Mouse (Mus musculus): ENCODE measurements around the gene Hdac5. TPM values are rescaled to one million over a fixed set of nuclear protein-coding genes. Genes with fewer than 3 reads are reported as not detected.
A peak's percentile ranks its signal among the peaks of the same experiment; 100 is the strongest.

The Hdac5 gene
- total and polyA plus RNA-seq, 2 experiments: 15.9 to 38.2 TPM

DNA sequence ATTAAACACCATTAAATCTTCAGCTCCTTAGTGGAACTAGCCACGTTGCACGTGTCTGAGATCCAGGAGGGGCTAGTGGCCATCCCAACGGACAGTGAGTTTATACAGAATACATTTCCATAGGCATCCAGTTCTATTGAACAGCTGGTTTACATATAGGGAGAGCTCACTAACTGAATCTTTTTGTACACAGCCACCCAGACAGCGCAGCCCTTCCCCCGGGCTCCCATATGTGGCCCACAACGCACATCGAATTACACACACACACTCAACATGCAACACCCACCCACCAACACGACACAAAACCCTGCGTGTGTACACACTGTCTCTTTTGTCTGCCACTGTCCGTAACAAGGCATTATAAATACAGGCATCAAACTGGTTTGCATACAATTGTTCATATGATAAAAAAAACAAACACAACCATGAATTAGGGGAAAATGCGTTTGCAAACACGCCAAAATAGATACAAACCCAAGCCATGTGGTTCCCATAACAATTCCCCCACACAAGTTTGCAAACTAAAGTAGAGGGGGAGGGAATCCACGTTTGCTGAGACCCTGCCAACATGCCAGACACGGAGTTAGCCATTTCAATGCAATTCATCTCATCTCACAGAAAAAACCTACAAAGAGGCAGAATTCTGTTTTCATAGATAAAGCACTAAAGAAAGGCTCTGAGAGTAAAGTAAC, 15.8 kb upstream of the Hdac5 start:
- Histone ChIP-seq H3K27me3 (ENCODE audit: control insufficient read depth, insufficient read depth, low read length) (no peaks in the 10 kb centered on the region), H3K36me3 (ENCODE audit: control insufficient read depth, insufficient read depth, low read length) (no peaks in the 10 kb centered on the region), H3K9ac (ENCODE audit: low read depth, low read length) (no peak overlapping the region), H3K4me1 (ENCODE audit: control insufficient read depth, insufficient read depth, low read length) (0 out of 2 replicates have a peak, but pooled peaks cover 2% of the 10 kb centered on the region), H3K79me2 (ENCODE audit: control insufficient read depth, insufficient read depth, low read length) (no peaks in the 10 kb centered on the region), H3K4me3 (ENCODE audit: insufficient read depth, low read depth, low read length) (no peak overlapping the region), H3K27ac (replicated peaks; ENCODE audit: insufficient read depth, low read depth, low read length) (no peak overlapping the region)
- TF ChIP-seq POLR2A (IDR thresholded peaks at IDR 0.05; ENCODE audit: extremely low read depth, insufficient read depth, low read length): no peak
- TF ChIP-seq CTCF (IDR thresholded peaks at IDR 0.05; ENCODE audit: low read depth, low read length): no peak
- no peak for DNase-seq (ENCODE audit: extremely low read depth, low read depth, low spot score)
- 80% methylated on average over 14 of the region's 14 CpGs for WGBS

DNA sequence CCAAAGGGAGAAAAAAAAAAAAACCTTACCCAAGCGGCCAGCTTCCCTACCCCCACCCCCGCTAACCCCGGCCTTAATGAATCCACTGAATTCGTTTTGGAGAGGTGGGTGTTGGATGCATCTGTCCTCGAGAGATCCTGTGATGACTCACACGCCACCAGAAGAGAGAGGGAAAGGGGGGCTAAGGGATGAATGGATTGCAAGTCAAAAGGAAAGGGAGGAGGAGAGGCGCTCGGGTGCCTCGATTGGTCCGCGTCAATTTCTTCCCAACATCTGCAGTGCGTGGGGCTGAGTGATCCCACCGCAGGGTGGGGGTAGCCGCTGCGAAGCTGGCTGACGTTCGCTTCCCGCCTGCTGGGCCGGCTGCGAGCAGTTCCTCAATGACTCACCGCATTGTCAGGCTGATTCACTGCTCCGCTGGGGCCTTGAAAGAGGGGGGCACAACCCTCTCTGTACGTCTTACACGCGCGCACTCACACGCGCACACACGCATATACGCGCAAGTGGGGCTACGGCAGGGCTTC, 15.0 kb upstream of the Hdac5 start:
- Histone ChIP-seq H3K4me1 (ENCODE audit: control insufficient read depth, insufficient read depth, low read length) (0 out of 2 replicates have a peak, but pooled peaks cover 6% of the 10 kb centered on the region), H3K36me3 (ENCODE audit: control insufficient read depth, insufficient read depth, low read length) (no peaks in the 10 kb centered on the region), H3K27me3 (ENCODE audit: control insufficient read depth, insufficient read depth, low read length) (no peaks in the 10 kb centered on the region), H3K27ac (replicated peaks; ENCODE audit: insufficient read depth, low read depth, low read length) (no peak overlapping the region), H3K9ac (ENCODE audit: low read depth, low read length) (peak overlapping the region; percentile 11; the same call in 1 of the 2 replicates), H3K4me3 (ENCODE audit: insufficient read depth, low read depth, low read length) (no peak overlapping the region), H3K79me2 (ENCODE audit: control insufficient read depth, insufficient read depth, low read length) (no peaks in the 10 kb centered on the region)
- WGBS: 28% methylated on average over 32 of the region's 32 CpGs
- TF ChIP-seq CTCF (IDR thresholded peaks at IDR 0.05; ENCODE audit: low read depth, low read length) (no peak), POLR2A (IDR thresholded peaks at IDR 0.05; ENCODE audit: extremely low read depth, insufficient read depth, low read length) (no peak)
- no peak for DNase-seq (ENCODE audit: extremely low read depth, low read depth, low spot score)

DNA sequence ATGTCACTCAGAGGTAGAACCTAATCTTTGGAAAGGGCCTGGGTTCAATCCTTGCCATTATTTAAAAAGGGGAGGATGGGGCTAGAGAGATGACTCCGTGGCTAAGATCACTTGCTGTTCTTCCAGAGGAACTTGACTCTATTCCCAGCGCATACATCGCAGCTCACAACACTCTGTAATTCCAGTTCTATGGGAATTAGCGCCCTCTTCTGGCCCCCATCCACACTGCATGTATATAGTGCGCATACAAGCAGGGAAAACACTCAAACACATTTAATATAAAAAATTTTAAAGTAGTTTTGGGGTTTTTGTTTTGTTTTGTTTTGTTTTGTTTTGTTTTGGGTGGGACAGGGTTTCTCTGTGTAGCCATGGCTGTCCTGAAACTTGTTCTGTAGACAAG, 11.9 kb upstream of the Hdac5 start:
- 64% methylated on average over 5 of the region's 5 CpGs for WGBS
- Histone ChIP-seq H3K27ac (replicated peaks; ENCODE audit: insufficient read depth, low read depth, low read length) (0 out of 2 replicates have a peak overlapping the region, but pooled peaks have one; percentile 43), H3K4me1 (ENCODE audit: control insufficient read depth, insufficient read depth, low read length) (0 out of 2 replicates have a peak, but pooled peaks cover 4% of the 10 kb centered on the region), H3K4me3 (ENCODE audit: insufficient read depth, low read depth, low read length) (no peak overlapping the region), H3K36me3 (ENCODE audit: control insufficient read depth, insufficient read depth, low read length) (no peaks in the 10 kb centered on the region), H3K79me2 (ENCODE audit: control insufficient read depth, insufficient read depth, low read length) (no peaks in the 10 kb centered on the region), H3K9ac (ENCODE audit: low read depth, low read length) (no peak overlapping the region), H3K27me3 (ENCODE audit: control insufficient read depth, insufficient read depth, low read length) (no peaks in the 10 kb centered on the region)
- TF ChIP-seq POLR2A (IDR thresholded peaks at IDR 0.05; ENCODE audit: extremely low read depth, insufficient read depth, low read length) (no peak), CTCF (IDR thresholded peaks at IDR 0.05; ENCODE audit: low read depth, low read length) (no peak)
- peak; percentile 31 for DNase-seq (ENCODE audit: extremely low read depth, low read depth, low spot score)

DNA sequence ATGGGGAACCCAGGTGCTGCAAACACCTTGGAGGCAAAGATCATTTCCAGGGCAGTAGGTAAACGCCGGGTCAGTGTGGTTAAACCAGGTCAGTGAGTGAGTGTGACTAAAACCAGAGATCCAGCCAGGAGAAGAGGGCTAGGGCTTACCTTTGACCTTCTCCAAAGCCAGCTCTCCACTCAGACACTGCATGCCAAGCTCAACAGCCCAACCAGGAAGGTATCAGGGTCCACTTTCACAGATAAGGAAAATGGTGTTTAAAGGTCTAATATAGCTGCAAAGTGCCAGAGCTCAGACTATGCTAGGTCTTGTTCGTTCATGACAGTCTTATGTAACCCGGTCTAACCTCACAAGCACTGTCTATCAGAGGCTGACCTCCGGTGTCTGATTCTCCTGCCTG, 11.3 kb upstream of the Hdac5 start:
- Histone ChIP-seq H3K4me1 (ENCODE audit: control insufficient read depth, insufficient read depth, low read length) (0 out of 2 replicates have a peak, but pooled peaks cover 4% of the 10 kb centered on the region), H3K36me3 (ENCODE audit: control insufficient read depth, insufficient read depth, low read length) (no peaks in the 10 kb centered on the region), H3K4me3 (ENCODE audit: insufficient read depth, low read depth, low read length) (no peak overlapping the region), H3K79me2 (ENCODE audit: control insufficient read depth, insufficient read depth, low read length) (no peaks in the 10 kb centered on the region), H3K27me3 (ENCODE audit: control insufficient read depth, insufficient read depth, low read length) (no peaks in the 10 kb centered on the region), H3K9ac (ENCODE audit: low read depth, low read length) (no peak overlapping the region), H3K27ac (replicated peaks; ENCODE audit: insufficient read depth, low read depth, low read length) (peak overlapping the region; percentile 43)
- WGBS: 25% methylated on average over 5 of the region's 5 CpGs
- DNase-seq (ENCODE audit: extremely low read depth, low read depth, low spot score): peak; percentile 100
- TF ChIP-seq CTCF (IDR thresholded peaks at IDR 0.05; ENCODE audit: low read depth, low read length) (peak; percentile 74), POLR2A (IDR thresholded peaks at IDR 0.05; ENCODE audit: extremely low read depth, insufficient read depth, low read length) (no peak)

DNA sequence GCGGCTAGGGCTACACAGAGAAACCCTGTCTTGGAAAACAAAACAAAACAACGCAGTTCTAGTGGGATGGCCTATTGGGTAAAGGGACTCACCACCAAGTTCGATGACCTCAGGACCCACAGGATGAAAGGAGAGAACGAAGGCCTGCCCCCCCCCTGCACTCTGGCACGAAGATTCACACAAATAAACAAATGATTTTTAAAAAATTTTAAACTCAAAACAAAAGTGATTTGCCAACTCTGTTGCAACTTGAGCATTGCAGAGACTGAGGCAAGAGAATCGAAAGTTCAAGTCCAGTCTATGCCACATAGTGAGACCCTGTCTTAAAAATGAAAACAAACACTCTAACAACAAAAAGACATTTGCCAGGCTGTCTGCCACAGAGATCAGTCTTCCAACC, 10.7 kb upstream of the Hdac5 start:
- H3K4me3 ChIP-seq (ENCODE audit: insufficient read depth, low read depth, low read length): no peak overlapping the region
- H3K9ac ChIP-seq (ENCODE audit: low read depth, low read length): no peak overlapping the region
- no peaks in the 10 kb centered on the region for H3K27me3 ChIP-seq (ENCODE audit: control insufficient read depth, insufficient read depth, low read length)
- 0 out of 2 replicates have a peak, but pooled peaks cover 4% of the 10 kb centered on the region for H3K4me1 ChIP-seq (ENCODE audit: control insufficient read depth, insufficient read depth, low read length)
- WGBS: 24% methylated on average over 6 of the region's 6 CpGs
- no peaks in the 10 kb centered on the region for H3K36me3 ChIP-seq (ENCODE audit: control insufficient read depth, insufficient read depth, low read length)
- H3K79me2 ChIP-seq (ENCODE audit: control insufficient read depth, insufficient read depth, low read length): no peaks in the 10 kb centered on the region
- no peak for TF ChIP-seq CTCF (IDR thresholded peaks at IDR 0.05; ENCODE audit: low read depth, low read length)
- no peak for TF ChIP-seq POLR2A (IDR thresholded peaks at IDR 0.05; ENCODE audit: extremely low read depth, insufficient read depth, low read length)
- peak overlapping the region; percentile 67 for H3K27ac ChIP-seq (replicated peaks; ENCODE audit: insufficient read depth, low read depth, low read length)
- DNase-seq (ENCODE audit: extremely low read depth, low read depth, low spot score): peak; percentile 86

DNA sequence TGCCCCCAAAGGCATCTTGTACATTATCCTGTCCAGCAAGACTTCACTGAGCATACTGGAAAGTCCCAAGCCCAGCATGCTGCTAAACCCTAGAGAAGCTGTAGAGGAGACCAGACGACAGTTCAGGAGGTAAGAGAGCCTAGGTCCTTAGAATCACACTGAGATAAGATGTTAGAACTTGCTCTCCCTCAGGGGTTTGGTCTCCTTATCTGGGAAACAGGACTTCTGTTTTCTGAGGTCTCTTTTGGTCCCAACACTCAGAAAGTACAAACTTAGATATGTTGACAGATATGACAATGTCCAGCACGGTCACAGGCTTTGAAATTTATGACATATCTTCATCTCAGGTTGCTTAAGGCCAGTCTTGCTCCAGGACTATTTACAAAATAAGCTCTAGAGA, 6.1 kb upstream of the Hdac5 start:
- 0 out of 2 replicates have a peak, but pooled peaks cover 4% of the 10 kb centered on the region for H3K4me1 ChIP-seq (ENCODE audit: control insufficient read depth, insufficient read depth, low read length)

More for the DNA sequence above, 6.1 kb upstream of the Hdac5 start:
- Histone ChIP-seq H3K4me3 (ENCODE audit: insufficient read depth, low read depth, low read length) (no peak overlapping the region), H3K9ac (ENCODE audit: low read depth, low read length) (no peak overlapping the region), H3K79me2 (ENCODE audit: control insufficient read depth, insufficient read depth, low read length) (no peaks in the 10 kb centered on the region), H3K27me3 (ENCODE audit: control insufficient read depth, insufficient read depth, low read length) (no peaks in the 10 kb centered on the region), H3K27ac (replicated peaks; ENCODE audit: insufficient read depth, low read depth, low read length) (no peak overlapping the region), H3K36me3 (ENCODE audit: control insufficient read depth, insufficient read depth, low read length) (no peaks in the 10 kb centered on the region)
- 83% methylated on average over 2 of the region's 2 CpGs for WGBS
- TF ChIP-seq CTCF (IDR thresholded peaks at IDR 0.05; ENCODE audit: low read depth, low read length) (no peak), POLR2A (IDR thresholded peaks at IDR 0.05; ENCODE audit: extremely low read depth, insufficient read depth, low read length) (no peak)
- no peak for DNase-seq (ENCODE audit: extremely low read depth, low read depth, low spot score)

All from liver, adult 2 months (tissue).